Mouse (Mus musculus) testis, adult 2 months (tissue): ENCODE results near the gene Ess2. TPM values are rescaled to one million over a fixed set of nuclear protein-coding genes. Genes with fewer than 3 reads are reported as not detected.

Source experiments
- H3K27ac ChIP-seq: fragments of 200-500 bp; 2 replicates; pipeline ENCODE4 v1.5.1; 2012; ENCODE audit warnings: low read depth, low read length; ENCODE audit not compliant: control insufficient read depth, insufficient read depth
- H3K27me3 ChIP-seq: fragments of 200-500 bp; 2 replicates; pipeline ENCODE4 v1.6.1; 2012; ENCODE audit warnings: mild to moderate bottlenecking, low read length, moderate library complexity; ENCODE audit not compliant: control insufficient read depth, insufficient read depth
- H3K36me3 ChIP-seq: fragments of 200-500 bp; 2 replicates; pipeline ENCODE4 v1.6.1; 2012; ENCODE audit warnings: mild to moderate bottlenecking, low read length; ENCODE audit not compliant: control insufficient read depth, insufficient read depth
- H3K4me1 ChIP-seq: fragments of 200-500 bp; 2 replicates; pipeline ENCODE4 v1.6.1; 2012; ENCODE audit warnings: low read length; ENCODE audit not compliant: control insufficient read depth, insufficient read depth
- H3K4me3 ChIP-seq: fragments of 200-500 bp; 2 replicates; pipeline ENCODE4 v1.5.1; 2012; ENCODE audit warnings: low read depth, mild to moderate bottlenecking, low read length, moderate library complexity, mixed read lengths; ENCODE audit not compliant: control insufficient read depth
- CTCF ChIP-seq: fragments of 200-500 bp; IDR thresholded peaks from 2 replicates; pipeline ENCODE4 v1.5.1; 2012; ENCODE audit warnings: low read depth, mild to moderate bottlenecking, inconsistent platforms, low read length, moderate library complexity; ENCODE audit not compliant: control insufficient read depth, insufficient read depth, insufficient replicate concordance
- POLR2A ChIP-seq: fragments of 200-500 bp; IDR thresholded peaks from 2 replicates; pipeline ENCODE4 v1.6.1; 2012; ENCODE audit warnings: low read depth, mild to moderate bottlenecking, inconsistent platforms, low read length, moderate library complexity; ENCODE audit not compliant: control insufficient read depth
- polyA plus RNA-seq: library from polyadenylated mRNA; depleted of rRNA; stranded (reverse); fragments of >200 nt; gene quantifications from 2 replicates; pipeline ENCODE4 v1.2.3, GENCODE M21; 2012

Gene Ess2
- polyA plus RNA-seq, 1 experiment: 28.3 TPM

DNA sequence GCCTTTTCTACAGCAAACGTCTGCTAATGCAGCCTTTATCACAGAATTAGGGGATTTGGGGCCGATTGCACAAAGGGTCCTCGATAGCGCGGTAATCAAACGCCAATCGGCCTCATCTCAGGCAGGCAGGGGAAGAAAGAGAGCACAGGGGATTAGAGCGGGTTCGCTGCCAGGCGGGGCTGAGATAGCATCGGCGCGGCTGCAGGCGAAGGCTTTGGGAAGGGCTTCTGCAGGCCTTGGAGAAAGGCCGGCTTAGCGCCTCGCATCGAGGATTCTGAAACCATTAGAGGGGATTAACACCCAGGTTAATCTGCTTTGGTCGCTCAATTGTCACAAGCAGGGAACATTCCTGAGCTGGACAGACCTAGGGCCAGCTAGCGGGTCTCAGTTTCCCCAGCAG lies 9.4 kb upstream of the Ess2 start:
- H3K4me3 ChIP-seq: no peak overlapping the region
- H3K27me3 ChIP-seq: no peaks in the 10 kb centered on the region
- no peaks in the 10 kb centered on the region for H3K36me3 ChIP-seq
- no peak for TF ChIP-seq CTCF
- no peak for TF ChIP-seq POLR2A
- no peak overlapping the region for H3K27ac ChIP-seq
- peaks cover 13% of the 10 kb centered on the region for H3K4me1 ChIP-seq

DNA sequence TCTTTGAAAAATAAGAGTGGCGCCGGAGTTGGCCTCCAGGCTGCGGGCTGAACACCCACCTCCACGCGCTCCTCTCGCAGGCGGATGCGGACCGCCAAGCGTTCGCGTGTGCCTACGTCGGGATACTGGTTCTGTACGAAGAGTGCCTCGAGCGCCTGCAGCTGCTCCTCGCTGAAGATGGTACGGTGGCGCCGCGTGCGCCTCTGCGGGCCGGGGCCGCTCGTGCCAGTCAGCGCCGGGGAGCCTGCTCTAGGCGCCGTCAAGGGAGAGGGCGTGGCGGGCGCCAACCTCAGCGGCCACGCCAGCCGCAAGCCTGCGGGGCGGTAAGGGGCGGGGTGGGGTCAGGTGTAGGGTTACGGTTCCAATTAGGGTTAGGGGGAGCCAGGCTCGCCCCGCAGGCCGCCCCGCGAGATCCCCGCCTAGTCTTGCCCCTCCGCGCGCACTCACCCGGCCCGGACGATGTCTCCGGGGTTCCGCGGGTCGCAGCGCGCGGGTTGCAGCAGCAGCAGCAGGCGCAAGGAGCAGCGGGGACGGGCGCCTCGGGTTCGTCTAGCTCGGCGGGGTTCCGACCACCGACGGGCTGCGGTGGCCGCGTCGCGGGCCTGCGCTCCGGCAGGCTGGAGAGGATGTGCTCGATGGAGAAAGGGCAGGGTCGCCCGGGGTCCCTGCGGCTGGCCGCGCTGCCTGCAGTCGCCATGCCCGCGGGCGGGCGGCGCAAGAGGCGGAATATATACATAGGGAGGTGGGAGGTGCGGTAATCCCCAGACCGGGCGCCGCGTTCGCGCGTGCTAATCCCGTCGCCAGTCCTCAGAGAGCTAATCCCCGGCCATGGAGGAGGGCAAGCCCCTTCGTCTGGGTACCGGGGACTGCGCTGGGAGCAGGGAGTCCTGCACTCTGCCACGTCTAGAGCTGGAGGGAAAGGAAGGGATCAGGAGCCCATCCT lies 3.4 kb upstream of the Ess2 start, which contains the start of gene Gsc2:
TSS of gene Gsc2 (minus strand) at position 753 of the 943 bp plus-strand sequence.
- Histone ChIP-seq H3K4me3 (peak within 1 kb of the TSS; percentile 25), H3K27ac (no peak within 1 kb of the TSS), H3K27me3 (no peaks in the 10 kb centered on the region), H3K36me3 (no peaks in the 10 kb centered on the region), H3K4me1 (peaks cover 19% of the 10 kb centered on the region)
- TF ChIP-seq POLR2A (no peak), CTCF (no peak)

DNA sequence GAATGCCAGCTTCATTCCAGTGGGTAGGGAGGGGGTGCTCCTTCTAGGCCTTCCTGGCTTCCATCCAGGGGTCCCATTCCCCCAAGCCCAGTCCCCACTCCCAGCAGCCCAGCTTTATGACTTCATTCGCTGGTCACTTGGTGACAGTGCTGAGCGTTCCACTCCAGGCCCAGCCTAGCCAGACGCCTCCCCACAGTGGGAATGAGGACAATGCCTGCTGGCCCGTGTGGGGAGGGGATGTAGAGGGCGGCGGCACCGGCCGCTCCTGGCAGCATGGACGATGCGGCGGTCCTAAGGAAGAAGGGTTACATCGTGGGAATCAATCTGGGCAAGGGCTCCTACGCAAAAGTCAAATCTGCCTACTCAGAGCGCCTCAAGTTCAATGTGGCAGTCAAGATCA lies 12.7 kb downstream of the Ess2 start, which contains the start of the genes Dgcr2 and Tssk2:
TSS of gene Dgcr2 (minus strand) at position 101 of the 400 bp plus-strand sequence.
TSS of gene Tssk2 (plus strand) at position 176 of the 400 bp plus-strand sequence.
- Histone ChIP-seq H3K36me3 (0 out of 2 replicates have a peak, but pooled peaks cover 3% of the 10 kb centered on the region), H3K4me3 (peak within 1 kb of the TSS; percentile 90), H3K27ac (peak within 1 kb of the TSS; percentile 70), H3K27me3 (no peaks in the 10 kb centered on the region), H3K4me1 (no peaks in the 10 kb centered on the region)
- TF ChIP-seq POLR2A: peak; percentile 48; the same call in 1 of the 2 replicates
- no peak for TF ChIP-seq CTCF

DNA sequence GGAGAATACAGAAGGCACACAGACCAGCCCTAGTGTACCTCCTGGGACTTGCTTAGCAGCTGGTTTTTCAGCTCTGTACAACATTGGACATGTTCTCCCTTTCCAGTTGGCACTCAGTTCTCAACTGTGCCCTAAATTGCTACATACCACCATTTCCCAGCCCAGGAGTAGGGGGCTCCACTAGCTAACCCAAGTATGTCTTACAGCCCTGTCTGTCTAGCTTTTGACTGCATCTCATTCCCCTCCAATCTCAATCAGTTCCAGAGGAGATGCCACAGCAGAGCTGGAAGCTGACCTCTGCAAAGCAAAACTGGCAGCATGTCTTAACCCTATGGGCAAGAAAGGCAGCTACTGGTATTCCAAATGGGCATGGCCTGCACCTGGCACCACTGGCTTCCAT lies 15.1 kb downstream of the Ess2 start:
- Histone ChIP-seq H3K36me3 (0 out of 2 replicates have a peak, but pooled peaks cover 2% of the 10 kb centered on the region), H3K4me1 (no peaks in the 10 kb centered on the region), H3K4me3 (peak overlapping the region; percentile 90), H3K27me3 (no peaks in the 10 kb centered on the region), H3K27ac (no peak overlapping the region)
- no peak for TF ChIP-seq POLR2A
- TF ChIP-seq CTCF: no peak

DNA sequence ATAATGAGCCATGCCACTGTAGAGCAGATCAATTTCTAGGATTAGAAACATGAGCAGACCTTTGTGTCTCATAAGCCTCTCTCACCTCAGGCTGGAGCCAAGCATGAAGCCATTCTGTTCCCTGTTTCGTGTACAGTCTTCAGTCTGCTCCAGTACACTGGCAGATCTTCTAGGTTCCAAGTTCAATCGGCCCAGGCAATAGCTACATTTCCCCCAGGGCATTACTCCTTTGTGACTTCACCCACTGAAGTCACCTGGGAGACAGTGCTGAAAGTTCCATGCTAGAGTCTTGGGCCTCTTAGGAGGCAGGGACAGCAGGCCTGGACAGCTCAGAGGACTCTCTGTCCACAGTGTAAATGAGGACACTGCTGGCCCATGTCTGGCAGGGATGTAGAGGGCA lies 17.2 kb downstream of the Ess2 start, which contains the start of gene Tssk1:
TSS of gene Tssk1 (plus strand) at position 301 of the 400 bp plus-strand sequence.
- no peak for TF ChIP-seq CTCF
- TF ChIP-seq POLR2A: peak; percentile 73; the same call in 1 of the 2 replicates
- Histone ChIP-seq H3K27ac (peak within 1 kb of the TSS; percentile 84), H3K4me1 (peaks cover 8% of the 10 kb centered on the region), H3K27me3 (no peaks in the 10 kb centered on the region), H3K4me3 (peak within 1 kb of the TSS; percentile 90), H3K36me3 (no peaks in the 10 kb centered on the region)

DNA sequence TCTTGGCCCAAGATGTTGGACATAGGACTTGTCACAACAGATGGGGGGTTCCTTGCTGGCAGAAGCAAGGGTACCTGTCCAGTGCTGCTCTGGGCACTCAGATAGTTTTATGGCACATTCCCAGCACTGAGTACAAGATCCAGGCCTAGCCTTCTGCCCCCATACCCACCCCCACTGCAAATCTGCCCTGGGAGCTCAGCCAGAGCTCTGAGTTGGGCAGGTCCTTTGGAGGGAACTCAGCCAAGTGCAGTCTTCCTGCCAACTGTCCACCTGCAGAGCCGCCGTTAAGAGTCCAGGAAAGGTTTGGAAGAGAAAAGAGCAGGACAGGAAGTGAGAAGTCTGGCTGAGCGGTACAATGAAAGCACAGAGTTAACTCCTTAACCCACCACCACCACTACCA lies 18.5 kb downstream of the Ess2 start:
- no peaks in the 10 kb centered on the region for H3K36me3 ChIP-seq
- TF ChIP-seq CTCF (no peak), POLR2A (no peak)
- peaks cover 8% of the 10 kb centered on the region for H3K4me1 ChIP-seq
- no peak overlapping the region for H3K27ac ChIP-seq
- H3K4me3 ChIP-seq: peak overlapping the region; percentile 90
- H3K27me3 ChIP-seq: no peaks in the 10 kb centered on the region

DNA sequence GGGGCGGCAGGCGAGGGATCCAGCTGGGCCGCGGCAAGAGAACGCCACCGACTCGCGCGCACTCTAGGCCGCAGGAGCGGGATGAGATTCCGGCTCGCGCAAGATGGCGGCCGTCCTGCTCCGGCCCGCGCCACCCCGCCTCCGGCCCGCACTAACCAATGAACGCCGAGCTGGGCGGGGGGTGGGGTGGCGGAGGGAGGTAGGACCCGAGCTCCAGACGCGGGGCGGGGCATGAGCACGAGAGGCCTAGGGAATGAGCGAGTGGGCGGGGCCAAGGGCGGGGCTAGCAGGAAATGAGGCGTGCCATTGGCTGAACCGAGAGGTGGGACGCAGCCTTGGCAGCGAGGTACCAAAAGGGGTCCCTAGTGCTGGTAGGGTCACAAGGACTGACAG lies 19.6 kb downstream of the Ess2 start, which contains the start of gene Gm20518:
TSS of gene Gm20518 (minus strand) at position 105 of the 393 bp plus-strand sequence.
- TF ChIP-seq CTCF (no peak), POLR2A (peak; percentile 63)
- no peaks in the 10 kb centered on the region for H3K36me3 ChIP-seq
- peak within 1 kb of the TSS; percentile 95 for H3K27ac ChIP-seq

DNA sequence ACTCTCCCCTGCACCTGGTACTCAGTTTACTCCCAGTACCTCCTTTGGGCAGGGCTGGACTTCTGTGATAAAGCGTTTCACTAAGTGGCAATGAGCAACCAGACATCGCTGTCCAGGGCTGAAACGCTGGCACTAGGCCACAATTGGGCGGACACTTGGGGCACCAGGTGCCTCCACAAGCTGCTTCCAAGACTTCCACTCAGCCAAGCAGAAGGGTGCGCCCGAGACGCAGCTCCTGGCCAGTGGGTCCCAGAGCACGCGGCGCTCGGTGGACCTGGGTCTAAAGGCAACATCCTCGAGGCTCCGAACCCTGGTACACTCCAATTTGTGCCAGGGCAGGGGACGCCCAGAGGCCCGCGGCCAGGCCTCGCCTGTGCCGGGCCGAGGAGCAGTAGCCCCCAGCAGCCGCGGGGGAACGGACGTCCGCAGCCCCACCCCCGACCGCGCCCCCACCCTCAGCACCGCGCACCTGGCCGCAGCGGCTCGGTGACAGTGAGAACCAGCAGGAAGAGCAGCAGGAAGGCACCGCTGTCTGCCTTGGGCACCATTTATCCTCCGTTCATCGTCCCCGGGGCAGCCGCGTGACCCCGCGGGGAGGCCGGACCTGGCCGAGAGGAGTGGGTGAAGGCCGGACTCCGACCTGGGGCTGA lies 20.1 kb downstream of the Ess2 start:
- TF ChIP-seq CTCF: no peak
- no peak for TF ChIP-seq POLR2A
- no peaks in the 10 kb centered on the region for H3K27me3 ChIP-seq
- H3K36me3 ChIP-seq: no peaks in the 10 kb centered on the region
- H3K4me1 ChIP-seq: peaks cover 8% of the 10 kb centered on the region
- H3K27ac ChIP-seq: peak overlapping the region; percentile 95
- H3K4me3 ChIP-seq: peak overlapping the region; percentile 99

More for the DNA sequence above, 19.6 kb downstream of the Ess2 start, which contains the start of gene Gm20518:
- H3K4me1 ChIP-seq: peaks cover 8% of the 10 kb centered on the region
- H3K27me3 ChIP-seq: no peaks in the 10 kb centered on the region
- peak within 1 kb of the TSS; percentile 99 for H3K4me3 ChIP-seq
